Mouse (Mus musculus) embryo, embryonic 11 days (tissue): ENCODE measurements around the gene Gm10226.
"Not testable (repeated sequence)": the region's sequence is repeated elsewhere in the genome, so short reads cannot be mapped to it uniquely, and the experiment has no call there.

Experiments
- DNase-seq: peaks from one replicate; pipeline ENCODE4 v3.0.0-alpha.2; 2015

Gene Gm10226

GRCm38 (mm10) chr17:21691560-21691959, at the start of gene Gm10226:
Gm10226 (plus strand) TSS chr17:21691860.
- DNase-seq: no peak

- peak; percentile 11 for DNase-seq
These were observed 42.9 kb upstream of the Gm10226 start for GRCm38 (mm10) chr17:21648791-21649190.

GRCm38 (mm10) chr17:21649936-21650335, 41.7 kb upstream of the Gm10226 start:
- peak; percentile 42 for DNase-seq

- peak; percentile 90 for DNase-seq
These were observed 41.2 kb upstream of the Gm10226 start, which contains the start of gene Zfp983 for GRCm38 (mm10) chr17:21650364-21650907. Zfp983 (plus strand) TSS chr17:21650624.

GRCm38 (mm10) chr17:21678826-21679225, 12.8 kb upstream of the Gm10226 start:
- DNase-seq: not testable (repeated sequence)

DNA sequence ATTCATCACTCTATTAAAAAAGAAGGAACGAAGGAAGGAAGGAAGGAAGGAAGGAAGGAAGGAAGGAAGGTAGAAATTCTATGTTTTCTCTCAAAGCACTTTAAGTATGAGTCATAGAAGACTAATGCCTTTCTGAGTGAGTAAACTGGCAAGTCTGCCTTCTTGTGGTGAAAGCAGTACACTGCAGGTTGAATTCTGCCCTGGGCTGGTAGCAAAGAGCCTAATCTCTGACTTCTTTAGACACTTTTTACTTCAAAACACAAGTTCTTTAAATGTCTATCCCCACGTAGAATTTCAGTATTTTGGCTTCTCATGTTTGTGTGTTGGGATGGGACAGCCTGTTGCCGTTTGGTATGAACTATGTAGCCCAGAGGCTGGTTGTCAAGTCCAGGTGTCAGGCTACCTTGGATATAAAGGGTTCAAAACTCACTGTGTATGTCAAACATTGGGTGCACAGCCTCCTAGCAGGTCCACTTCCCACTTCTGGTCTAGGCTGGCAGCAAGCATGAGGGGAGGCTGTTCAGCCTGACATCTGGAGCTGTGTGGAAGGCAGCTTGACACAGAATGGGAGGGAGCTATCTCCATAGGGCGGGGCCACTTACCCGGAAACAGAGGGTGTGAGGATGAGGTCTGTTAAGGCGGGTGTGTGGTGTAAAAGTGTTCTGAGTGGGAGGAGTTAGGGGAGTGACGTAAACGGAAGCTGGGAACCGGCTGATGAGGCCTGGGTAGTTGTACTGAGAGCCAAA, 12.2 kb upstream of the Gm10226 start:
- DNase-seq: peak; percentile 91

DNA sequence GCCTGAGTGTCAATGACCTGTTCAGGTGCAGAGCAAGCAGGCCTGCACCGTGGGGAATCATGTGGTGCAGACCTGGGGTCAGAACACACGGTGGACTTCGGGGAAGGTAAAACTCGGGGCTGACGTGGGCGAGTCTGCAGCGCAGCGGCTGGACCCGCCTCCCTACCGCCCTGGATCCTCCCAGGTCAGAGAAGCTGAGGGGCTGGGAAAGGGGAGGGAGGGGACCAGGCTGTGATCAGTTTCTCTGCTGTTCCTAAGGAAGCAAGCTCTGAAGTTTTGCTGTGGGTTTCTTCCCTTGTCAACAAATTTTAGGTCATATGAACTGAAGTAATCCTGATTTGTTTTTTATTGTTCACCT, 11.7 kb upstream of the Gm10226 start:
- DNase-seq: not testable (repeated sequence)

- no peak for DNase-seq
These were observed 1.7 kb downstream of the Gm10226 start for GRCm38 (mm10) chr17:21693342-21693741.

DNA sequence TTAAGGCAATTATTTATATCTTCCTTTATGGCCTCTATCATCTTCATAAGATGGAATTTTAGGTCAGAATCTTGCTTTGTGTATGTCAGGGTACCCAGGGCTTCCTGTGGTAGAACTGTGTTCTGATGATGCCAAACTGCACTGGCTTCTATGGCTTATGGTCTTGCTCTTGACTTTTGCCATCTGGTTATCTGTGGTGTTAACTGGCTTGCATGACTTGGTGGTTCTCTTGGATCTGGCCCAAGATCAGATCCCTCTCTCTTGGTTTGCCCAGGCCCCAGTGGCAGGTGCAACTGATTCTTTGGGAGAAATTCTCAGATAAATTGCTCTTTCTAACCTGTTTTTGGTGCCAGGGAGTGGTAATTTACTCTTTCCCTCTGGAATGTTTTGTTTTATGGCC, 4.4 kb downstream of the Gm10226 start:
- no peak for DNase-seq

- DNase-seq: no peak
These were observed 10.9 kb downstream of the Gm10226 start for GRCm38 (mm10) chr17:21702281-21703240.

- no peak for DNase-seq
These were observed 11.8 kb downstream of the Gm10226 start for GRCm38 (mm10) chr17:21703414-21703813.

GRCm38 (mm10) chr17:21707343-21707996, 15.8 kb downstream of the Gm10226 start, which contains the start of gene Zfp760:
Zfp760 (plus strand) TSS chr17:21707741.
- peak; percentile 93 for DNase-seq

- peak; percentile 5 for DNase-seq
These were observed 16.7 kb downstream of the Gm10226 start for GRCm38 (mm10) chr17:21708401-21708800.

GRCm38 (mm10) chr17:21730495-21730894, 38.8 kb downstream of the Gm10226 start, which contains the start of gene Zfp229:
Zfp229 (plus strand) TSS chr17:21730795.
- DNase-seq: not testable (repeated sequence)

GRCm38 (mm10) chr17:21733049-21733448, 41.4 kb downstream of the Gm10226 start:
- no peak for DNase-seq

- peak; percentile 93 for DNase-seq
These were observed 41.9 kb downstream of the Gm10226 start for GRCm38 (mm10) chr17:21733529-21734031.
